In genomic region chr11:109080847-109081415, GRCm38 (mm10) we compare ENCODE assay signal across 27 mouse cellular contexts.
DNase-seq lines count a peak whose midpoint lies in the region; ATAC-seq and TF ChIP-seq lines count a peak whose summit lies in the region.
"Had no signal": no experiment of that assay in that cellular context is flagged by ENCODE, and none has a peak within 500 bp of the region (broad histone marks: within the 10 kb centered on the region; RNA-seq: fewer than 3 reads in every experiment).

No protein-coding gene starts in this region.

- H3K9ac ChIP-seq in limb, embryonic 14.5 days (ENCODE audit: low read depth, low read length, severe bottlenecking) = no peak overlapping the region
- H3K9ac ChIP-seq: hindbrain, embryonic 15.5 days; liver, embryonic 15.5 days; lung, embryonic 14.5 days; midbrain, embryonic 15.5 days; neural tube, embryonic 13.5 days; stomach, embryonic 15.5 days had no signal

- H3K36me3 ChIP-seq in limb, embryonic 14.5 days (ENCODE audit: control insufficient read depth, insufficient read depth, low read length) = no peaks in the 10 kb centered on the region
- H3K36me3 ChIP-seq: hindbrain, embryonic 15.5 days; liver, embryonic 15.5 days; midbrain, embryonic 10.5 days; midbrain, embryonic 15.5 days; neural tube, embryonic 13.5 days; stomach, embryonic 15.5 days had no signal

- peaks cover 27% of the 10 kb centered on the region for H3K4me1 ChIP-seq in limb, embryonic 14.5 days (ENCODE audit: control insufficient read depth, insufficient read depth, low read length)
- H3K4me1 ChIP-seq: hindbrain, embryonic 15.5 days; liver, embryonic 15.5 days; midbrain, embryonic 10.5 days; stomach, embryonic 15.5 days had no signal

- peak overlapping the region; percentile 58; the same call in 1 of the 2 replicates for H3K27ac ChIP-seq in limb, embryonic 14.5 days (replicated peaks; ENCODE audit: low read depth, low read length)
- H3K27ac ChIP-seq: hindbrain, embryonic 15.5 days; liver, embryonic 15.5 days; midbrain, embryonic 10.5 days; midbrain, embryonic 15.5 days; neural tube, embryonic 13.5 days; stomach, embryonic 15.5 days had no signal

- peak; percentile 40 for DNase-seq in embryo, embryonic 10.5 days (ENCODE audit: low spot score)
- peak; percentile 26 for DNase-seq in embryo, embryonic 11.5 days (ENCODE audit: low read depth, low spot score)
- peak; percentile 53 for DNase-seq in forelimb bud, embryonic 11.5 days (ENCODE audit: low read depth, low spot score)
- DNase-seq in limb, embryonic 14.5 days (ENCODE audit: low spot score) = peak; percentile 45
- no peak for DNase-seq in right cerebral cortex, postnatal 4 days
- DNase-seq in layer of hippocampus, adult 8-10 months (ENCODE audit: low spot score in 2 of 2) = no peak
- DNase-seq in cerebellum, adult 8-10 months = no peak
- DNase-seq: adrenal gland, postnatal 25 days; cerebellum, adult 11-12 months; cerebellum, postnatal 10 days; gastrocnemius, postnatal 25 days; heart, adult 18-20 months; kidney, adult 2 months; kidney, postnatal 4 days; lung, embryonic 14.5 days; lung, postnatal 14 days; right cerebral cortex, postnatal 14 days had no signal

- H3K4me2 ChIP-seq in limb, embryonic 14.5 days (replicated peaks; ENCODE audit: low read depth, low read length, severe bottlenecking) = peak overlapping the region; percentile 21; the same call in 1 of the 2 replicates
- H3K4me2 ChIP-seq: heart, embryonic 11.5 days; hindbrain, embryonic 15.5 days; liver, embryonic 15.5 days; lung, embryonic 14.5 days; midbrain, embryonic 15.5 days; neural tube, embryonic 13.5 days; stomach, embryonic 15.5 days had no signal

- H3K4me3 ChIP-seq in limb, embryonic 14.5 days (replicated peaks; ENCODE audit: low read length) = no peak overlapping the region
- H3K4me3 ChIP-seq: hindbrain, embryonic 15.5 days; liver, embryonic 15.5 days; midbrain, embryonic 10.5 days; midbrain, embryonic 15.5 days; myocyte; neural tube, embryonic 13.5 days; stomach, embryonic 15.5 days had no signal

- H3K27me3 ChIP-seq in limb, embryonic 14.5 days (ENCODE audit: control insufficient read depth, insufficient read depth, low read length) = no peaks in the 10 kb centered on the region
- H3K27me3 ChIP-seq: hindbrain, embryonic 15.5 days; liver, embryonic 15.5 days; midbrain, embryonic 15.5 days; neural tube, embryonic 13.5 days; stomach, embryonic 15.5 days had no signal

- no peaks in the 10 kb centered on the region for H3K9me3 ChIP-seq in limb, embryonic 14.5 days (ENCODE audit: control insufficient read depth, low read length)
- H3K9me3 ChIP-seq: hindbrain, embryonic 15.5 days; liver, embryonic 15.5 days; midbrain, embryonic 10.5 days; midbrain, embryonic 15.5 days; neural tube, embryonic 13.5 days; stomach, embryonic 15.5 days had no signal

- WGBS in limb, embryonic 14.5 days = 32% methylated on average over 9 of the region's 9 CpGs

- TF ChIP-seq POLR2A in limb, embryonic 14.5 days (IDR thresholded peaks at IDR 0.05; ENCODE audit: borderline replicate concordance, extremely low read depth, insufficient read depth, insufficient read length) = no peak

- ATAC-seq in limb, embryonic 14.5 days (ENCODE audit: low FRiP score, low read depth) = peak; percentile 53; the same call in 1 of the 2 replicates
- ATAC-seq: CD4-positive, CD25-positive, alpha-beta regulatory T cell, adult 4 months; forebrain, embryonic 14.5 days; midbrain, embryonic 15.5 days had no signal

Comparison
In these comparisons a context has a peak if more than half of its experiments do, and no peak if none do; other contexts are left out.
1. DNase-seq: peak in embryo, embryonic 10.5 days (single experiment), embryo, embryonic 11.5 days (single experiment), forelimb bud, embryonic 11.5 days (single experiment) and limb, embryonic 14.5 days (single experiment); none in right cerebral cortex, postnatal 4 days (single experiment), layer of hippocampus, adult 8-10 months (0 of 2) and cerebellum, adult 8-10 months (single experiment).